Mouse (Mus musculus): Measurements from ENCODE around the gene Exosc1.
A peak's percentile ranks its signal among the peaks of the same experiment; 100 is the strongest.

The Exosc1 gene

GRCm38 (mm10) chr19:41913774-41914591 is 19.2 kb downstream of the Exosc1 start:
- no peak for DNase-seq

DNA sequence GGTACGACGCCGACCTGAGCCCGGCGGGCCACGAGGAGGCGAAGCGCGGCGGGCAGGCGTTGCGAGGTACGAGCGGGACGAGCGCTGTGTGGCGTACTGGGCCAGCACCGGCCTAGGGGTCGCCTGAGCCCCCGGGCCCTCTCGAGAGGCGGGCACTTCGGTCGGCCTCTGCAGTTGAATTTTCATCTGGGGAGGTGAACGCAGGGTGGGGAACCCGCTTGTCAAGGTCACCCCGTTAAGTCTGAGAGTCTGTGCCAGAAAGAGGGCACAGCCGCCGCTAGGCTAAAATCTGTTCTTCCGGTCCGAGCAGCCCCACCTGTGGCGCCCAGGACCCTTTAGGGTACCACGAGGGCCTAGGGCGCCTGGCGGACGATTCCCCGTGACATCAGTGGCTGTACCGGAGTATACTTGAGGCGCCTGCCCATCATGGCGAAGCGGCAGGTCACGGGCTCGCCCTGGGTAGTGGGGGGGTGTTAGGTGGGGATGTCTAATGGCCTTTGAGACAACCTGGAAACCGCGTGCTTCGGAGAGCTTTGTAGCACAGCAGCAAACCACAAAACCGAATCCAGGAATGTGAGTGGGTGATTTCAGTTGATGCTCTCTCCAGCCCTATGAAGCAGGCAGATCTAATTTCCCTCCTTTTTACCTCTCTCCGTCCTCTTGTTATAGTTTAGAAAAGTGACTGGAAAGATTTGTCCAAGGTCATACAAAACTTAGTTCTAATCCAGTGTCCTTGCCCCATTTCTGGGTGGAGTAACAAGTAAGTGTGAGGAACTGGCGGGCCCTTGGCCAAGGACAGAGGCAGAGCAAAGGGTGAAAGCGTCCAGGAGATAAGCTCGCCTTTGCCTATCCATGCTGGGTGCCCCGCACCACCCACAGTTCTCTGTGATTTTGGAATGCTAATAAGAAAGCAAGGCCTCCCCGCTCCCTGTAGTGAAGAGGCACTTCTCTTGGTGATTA is 20.8 kb downstream of the Exosc1 start:
- DNase-seq, result peak; percentile 60

- DNase-seq, result peak; percentile 98
Measured at GRCm38 (mm10) chr19:41911178-41912073, 21.8 kb downstream of the Exosc1 start, which contains the start of gene Pgam1. Pgam1 (plus strand) TSS chr19:41911923.

- DNase-seq, result no peak
Measured at GRCm38 (mm10) chr19:41910396-41910795, 22.8 kb downstream of the Exosc1 start.

GRCm38 (mm10) chr19:41908736-41909135 is 24.5 kb downstream of the Exosc1 start:
- no peak for DNase-seq

GRCm38 (mm10) chr19:41907079-41907760 is 26.0 kb downstream of the Exosc1 start:
- DNase-seq, result no peak

- DNase-seq, result no peak
Measured at GRCm38 (mm10) chr19:41906311-41907078, 26.7 kb downstream of the Exosc1 start.

- DNase-seq, result no peak
Measured at GRCm38 (mm10) chr19:41905246-41905645, 28.0 kb downstream of the Exosc1 start.

DNA sequence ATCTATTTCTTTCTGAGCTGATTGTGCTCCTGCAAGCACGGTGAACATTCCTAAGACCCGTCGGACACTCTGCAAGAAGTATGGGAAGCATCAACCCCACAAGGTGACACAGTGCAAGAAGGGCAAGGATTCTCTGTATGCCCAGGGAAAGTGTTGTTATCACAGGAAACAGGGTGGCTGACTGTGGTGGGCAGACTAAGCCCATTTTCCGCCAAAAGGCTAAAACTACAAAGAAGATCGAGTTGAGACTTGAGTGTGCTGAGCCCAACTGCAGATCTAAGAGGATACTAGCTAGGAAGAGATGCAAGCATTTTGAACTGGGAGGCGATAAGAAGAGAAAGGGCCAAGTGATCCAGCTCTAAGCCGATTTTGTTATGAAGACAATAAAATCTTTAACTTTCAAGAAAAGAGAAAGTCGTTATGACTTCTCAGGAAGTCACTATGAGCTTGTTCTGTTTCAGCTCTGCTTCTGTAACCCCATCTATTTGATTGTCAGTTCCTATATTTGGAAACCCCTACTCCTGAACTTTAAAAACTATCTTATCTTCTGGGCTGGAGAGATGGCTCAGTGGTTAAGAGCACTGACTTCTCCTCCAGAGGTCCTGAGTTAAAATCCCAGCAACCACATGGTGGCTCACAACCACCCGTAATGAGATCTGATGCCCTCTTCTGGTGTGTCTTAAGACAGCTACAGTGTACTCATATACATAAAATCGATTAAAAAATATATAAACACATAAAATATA is 30.2 kb downstream of the Exosc1 start:
- no peak for DNase-seq

GRCm38 (mm10) chr19:41901696-41902095 is 31.5 kb downstream of the Exosc1 start:
- peak; percentile 65 for DNase-seq

- DNase-seq, result no peak
Measured at GRCm38 (mm10) chr19:41900495-41901090, 32.6 kb downstream of the Exosc1 start.

DNA sequence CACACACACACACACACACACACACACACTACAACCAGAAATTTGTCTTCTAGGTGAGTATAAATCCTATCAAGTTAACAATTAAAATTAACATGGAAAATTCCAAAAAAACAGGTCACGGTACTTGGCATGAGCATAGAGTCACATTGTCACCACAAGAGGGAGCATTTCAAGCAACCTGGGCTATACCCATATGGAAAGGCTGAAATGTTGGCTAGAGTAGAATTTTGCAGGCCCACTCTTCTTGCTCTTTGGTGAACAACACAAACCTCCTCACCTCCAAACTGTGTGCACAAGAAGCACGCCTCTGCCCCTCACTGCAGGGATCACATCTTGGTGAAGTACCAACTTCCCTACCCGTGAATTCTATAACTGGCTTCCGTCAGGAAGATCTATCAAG is 34.4 kb downstream of the Exosc1 start:
- DNase-seq, result peak; percentile 30

- DNase-seq, result no peak
Measured at GRCm38 (mm10) chr19:41896319-41896711, 36.9 kb downstream of the Exosc1 start.

DNA sequence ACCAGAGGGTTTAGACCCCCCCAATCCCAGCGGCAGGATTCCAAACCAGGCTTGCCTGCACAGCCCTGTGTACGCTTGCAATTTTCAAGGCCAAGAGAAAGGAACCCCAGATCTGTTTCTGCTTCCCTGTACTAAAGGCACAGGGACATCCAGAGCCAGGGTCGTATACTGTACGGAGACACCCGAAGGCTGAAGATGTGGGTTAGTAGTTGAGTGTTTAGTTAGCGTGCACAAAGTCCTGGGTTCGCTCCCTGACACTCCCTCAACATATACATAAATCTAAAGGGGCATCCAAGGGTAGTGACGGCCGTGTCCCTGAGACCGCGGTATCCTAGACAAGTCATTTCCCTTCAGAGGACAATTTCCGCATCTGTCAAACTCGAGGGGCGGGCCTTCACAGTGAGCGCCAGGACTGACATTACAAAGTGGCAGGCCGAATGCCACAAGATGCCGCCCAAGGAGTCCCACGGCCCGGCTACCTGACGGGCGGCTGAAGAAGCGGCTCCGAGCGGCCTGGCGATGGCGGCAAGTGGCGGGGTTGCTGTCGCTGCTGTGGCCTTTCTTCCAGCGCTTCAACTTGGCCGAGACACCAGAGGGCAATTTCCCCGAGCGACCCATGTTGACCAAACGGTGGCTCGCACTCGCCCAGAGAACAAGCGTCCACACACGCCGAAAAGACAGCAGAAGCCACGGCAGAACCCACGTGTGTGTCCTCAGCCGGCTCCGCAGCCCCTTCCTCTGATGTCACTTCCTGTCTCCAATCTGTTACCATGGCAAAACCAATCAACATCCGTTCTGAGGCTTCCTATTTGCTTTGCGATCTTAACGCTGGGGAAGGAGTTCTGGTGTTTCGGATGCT is 37.5 kb downstream of the Exosc1 start, which contains the start of gene Rrp12:
Gene Rrp12 (minus strand): TSS at position 714 of the 859 bp plus-strand sequence.
- peak; percentile 85 for DNase-seq

DNA sequence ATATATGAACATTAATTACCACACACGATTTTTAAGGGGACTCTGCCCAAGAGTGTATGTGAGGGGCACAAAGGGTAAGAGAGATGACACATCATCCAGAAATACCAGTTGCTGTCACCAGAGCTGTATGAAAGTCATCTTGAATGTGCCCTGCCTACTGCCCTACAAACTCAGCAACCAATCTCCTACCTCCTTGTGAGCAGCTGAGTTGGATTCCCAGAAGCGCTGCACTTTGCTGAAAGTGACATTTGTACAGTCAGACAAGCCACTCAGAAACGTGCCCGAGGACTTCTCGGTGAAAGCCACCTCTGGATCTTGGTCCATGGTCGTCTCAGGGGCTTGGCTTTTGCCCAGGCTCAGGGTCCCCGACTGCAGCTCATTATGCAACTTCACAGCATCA is 38.3 kb downstream of the Exosc1 start:
- DNase-seq, result no peak

DNA sequence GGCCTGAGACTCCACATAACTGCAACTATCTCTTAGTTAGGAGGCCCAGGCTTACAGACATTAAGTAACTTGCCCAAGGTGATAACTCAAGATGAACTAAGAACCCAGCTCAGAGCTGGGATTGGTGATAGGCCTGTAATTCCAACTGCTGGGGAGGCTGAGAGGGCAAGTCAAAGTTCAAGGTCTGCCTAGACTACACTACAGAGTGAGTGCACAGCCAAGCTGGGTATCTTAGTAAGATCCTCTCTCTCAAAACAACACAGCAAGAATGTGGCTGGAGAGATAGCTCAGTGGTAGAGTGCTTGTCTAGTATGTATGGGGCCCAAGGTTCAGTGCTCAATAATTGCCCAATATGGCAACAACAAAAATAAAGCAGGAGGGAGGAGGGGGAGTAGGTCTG is 45.0 kb downstream of the Exosc1 start:
- no peak for DNase-seq

DNA sequence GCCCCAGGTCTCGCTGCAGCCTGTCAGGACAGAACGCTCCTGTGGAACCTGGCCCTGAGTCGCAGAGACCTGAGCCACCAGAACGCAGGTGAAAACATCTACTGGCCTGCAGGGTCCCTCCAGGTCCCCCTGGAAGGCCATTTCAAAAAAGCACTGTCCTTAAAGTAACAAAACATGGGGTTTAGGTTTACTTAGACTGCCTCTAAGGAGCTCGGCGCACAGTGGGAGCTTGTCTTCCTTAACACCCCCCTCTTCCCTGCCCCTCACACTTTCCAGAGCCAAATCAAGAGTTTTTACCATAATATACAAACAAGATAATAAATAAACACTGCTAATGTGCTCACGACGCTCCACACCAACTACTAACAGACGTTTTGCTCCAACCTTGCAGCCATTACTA is 49.3 kb downstream of the Exosc1 start:
- no peak for DNase-seq

DNA sequence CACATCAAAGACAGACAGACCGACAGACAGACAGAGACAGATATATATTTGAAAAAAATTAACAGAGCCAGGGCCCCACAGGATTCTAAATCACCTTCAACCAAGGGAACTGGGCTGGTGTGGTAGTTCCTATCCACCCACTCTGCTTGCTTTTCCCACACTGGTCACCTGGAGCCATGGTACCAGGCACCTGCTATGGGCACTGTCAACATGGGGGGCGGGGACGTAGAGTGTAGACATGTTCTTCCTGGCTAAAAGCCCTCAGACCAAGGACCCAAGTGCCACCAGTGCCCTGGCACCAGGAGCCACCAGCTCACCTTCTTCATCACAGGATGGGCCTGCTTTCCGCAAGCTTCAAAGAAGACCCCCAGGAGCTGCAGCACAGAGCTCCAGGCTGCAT is 51.4 kb downstream of the Exosc1 start:
- no peak for DNase-seq

- DNase-seq, result peak; percentile 72
Measured at GRCm38 (mm10) chr19:41874356-41874755, 58.9 kb downstream of the Exosc1 start.
